Mouse (Mus musculus) midbrain, embryonic 16.5 days (tissue): ENCODE measurements around the gene Pxn. TPM values are rescaled to one million over a fixed set of nuclear protein-coding genes. Genes with fewer than 3 reads are reported as not detected.

ENCODE experiments used
- ATAC-seq: fragments of 200-750 bp; cut with Nextera tagmentation; 2 replicates; pipeline ENCODE4 v1.8.0; 2017; ENCODE audit warnings: moderate TSS enrichment
- H3K27ac ChIP-seq: fragments of 300-500 bp; sonication (generic); 2 replicates; pipeline ENCODE4 v1.5.1; 2014; ENCODE audit warnings: mild to moderate bottlenecking, low read length, mixed read lengths
- H3K27me3 ChIP-seq: fragments of 300-500 bp; sonication (generic); 2 replicates; pipeline ENCODE4 v1.6.1; 2014; ENCODE audit warnings: low read depth, low read length, mixed read lengths; ENCODE audit not compliant: control insufficient read depth, insufficient read depth
- H3K36me3 ChIP-seq: fragments of 300-500 bp; sonication (generic); 2 replicates; pipeline ENCODE4 v1.6.1; 2014; ENCODE audit warnings: mild to moderate bottlenecking, low read length, moderate library complexity, mixed read lengths; ENCODE audit not compliant: control insufficient read depth, insufficient read depth
- H3K4me1 ChIP-seq: fragments of 300-500 bp; sonication (generic); 2 replicates; pipeline ENCODE4 v1.6.1; 2014; ENCODE audit warnings: mild to moderate bottlenecking, low read length, mixed read lengths; ENCODE audit not compliant: control insufficient read depth, insufficient read depth
- H3K4me2 ChIP-seq: fragments of 300-500 bp; sonication (generic); 2 replicates; pipeline ENCODE4 v1.6.1; 2014; ENCODE audit warnings: mild to moderate bottlenecking, low read length, mixed read lengths
- H3K4me3 ChIP-seq: fragments of 300-500 bp; sonication (generic); 2 replicates; pipeline ENCODE4 v1.5.1; 2014; ENCODE audit warnings: low read depth, mild to moderate bottlenecking, low read length, moderate library complexity, mixed read lengths
- H3K9ac ChIP-seq: fragments of 300-500 bp; sonication (generic); 2 replicates; pipeline ENCODE4 v1.6.1; 2014; ENCODE audit warnings: low read depth, low read length, mixed read lengths
- H3K9me3 ChIP-seq: fragments of 300-500 bp; sonication (generic); replicated peaks from 2 replicates; pipeline ENCODE4 v1.6.1; 2014; ENCODE audit warnings: mild to moderate bottlenecking, low read length, mixed read lengths; ENCODE audit not compliant: control insufficient read depth, poor library complexity, severe bottlenecking
- WGBS: fragments of 180-500 bp; shearing (Covaris S2); extraction: QIAGEN DNeasy Blood & Tissue Kit; methylation state at CpG from one replicate; pipeline ENCODE4 v1.1.7; 2014; 5-methylcytosine and 5-hydroxymethylcytosine counted together
- microRNA-seq: library from miRNA; unstranded; fragments of <30 nt; microRNA quantifications from one replicate; pipeline ENCODE4, GENCODE M21; 2017
- polyA plus RNA-seq: library from polyadenylated mRNA; unstranded; fragments of >200 nt; fragmentation: Nextera tagmentation; extraction: Ambion mirVana; gene quantifications from 2 replicates; pipeline ENCODE4 v1.2.1, GENCODE M21; 2015

The Pxn gene
- polyA plus RNA-seq, 1 experiment from 2014 or later, result 18.3 TPM

DNA sequence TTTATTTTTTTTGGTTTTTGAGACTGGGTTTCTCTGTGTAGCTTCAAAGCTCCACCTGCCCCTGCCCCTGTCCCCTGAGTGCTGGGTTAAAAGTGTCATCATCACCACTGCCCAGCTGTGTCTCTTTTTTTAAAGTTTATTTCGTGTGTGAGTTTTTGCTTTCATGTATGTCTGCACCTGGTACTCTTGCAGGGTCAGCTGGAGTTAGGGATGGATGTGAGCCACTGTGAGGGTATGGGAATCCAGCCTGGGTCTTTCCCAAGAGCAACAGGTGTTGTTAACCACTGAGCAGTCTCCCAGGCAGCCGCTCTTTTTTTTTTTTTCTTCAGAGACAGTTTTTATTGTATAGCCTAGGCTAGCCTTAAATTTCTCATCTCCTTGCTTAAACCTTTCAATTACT, 80.3 kb downstream of the Pxn start:
- H3K36me3 ChIP-seq, result peaks cover 73% of the 10 kb centered on the region
- WGBS, result 84% methylated on average over 2 of the region's 2 CpGs
- H3K4me2 ChIP-seq, result no peak overlapping the region
- H3K4me3 ChIP-seq, result no peak overlapping the region
- no peaks in the 10 kb centered on the region for H3K4me1 ChIP-seq
- H3K27ac ChIP-seq, result no peak overlapping the region
- no peak for ATAC-seq
- no peak overlapping the region for H3K9ac ChIP-seq
- H3K9me3 ChIP-seq, result peaks cover 5% of the 10 kb centered on the region; the same call in 1 of the 2 replicates
- no peaks in the 10 kb centered on the region for H3K27me3 ChIP-seq

DNA sequence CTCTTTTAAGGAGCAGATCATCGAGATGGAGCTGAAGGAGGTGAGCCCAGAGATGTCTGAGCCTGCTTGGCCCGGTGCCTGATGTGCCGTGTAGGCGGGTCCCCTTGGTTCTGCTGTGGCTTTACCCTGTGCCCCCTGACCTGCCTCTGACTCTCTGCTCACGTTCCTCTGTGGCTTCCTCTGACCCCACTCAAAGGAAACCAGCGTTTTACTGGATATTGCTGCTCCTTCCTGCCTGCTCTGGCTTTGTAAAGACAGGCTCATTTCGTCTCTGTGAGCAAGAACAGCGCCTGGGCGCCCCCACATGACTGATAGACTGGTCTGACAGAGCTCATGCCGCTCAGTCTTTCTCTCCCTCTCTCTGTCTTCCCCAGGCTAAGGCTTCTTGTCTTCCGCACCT, 84.6 kb downstream of the Pxn start:
- WGBS, result 89% methylated on average over 11 of the region's 11 CpGs
- H3K27me3 ChIP-seq, result no peaks in the 10 kb centered on the region
- H3K36me3 ChIP-seq, result peaks cover 79% of the 10 kb centered on the region
- no peak overlapping the region for H3K27ac ChIP-seq
- no peak overlapping the region for H3K4me3 ChIP-seq
- H3K4me2 ChIP-seq, result no peak overlapping the region
- ATAC-seq, result no peak
- H3K4me1 ChIP-seq, result no peaks in the 10 kb centered on the region
- no peak overlapping the region for H3K9ac ChIP-seq
- no peaks in the 10 kb centered on the region for H3K9me3 ChIP-seq

DNA sequence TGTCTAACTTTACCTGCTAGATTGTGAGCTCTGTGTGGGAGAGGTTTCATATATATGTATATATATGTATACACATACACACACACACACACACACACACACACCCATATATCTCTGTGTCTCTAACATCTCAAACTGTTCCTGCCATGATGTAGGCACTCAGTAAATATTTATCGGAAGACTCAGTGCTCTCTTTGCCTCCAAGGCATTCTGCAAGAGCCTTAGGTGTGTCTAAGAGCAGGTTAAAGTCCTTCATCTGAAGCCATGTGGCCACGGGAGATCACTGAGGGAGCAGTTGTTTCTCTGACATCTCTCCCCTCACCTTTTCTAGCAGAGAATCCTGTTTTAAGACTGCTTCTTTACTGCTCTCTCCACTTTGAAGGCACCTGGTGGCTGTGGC, 85.0 kb downstream of the Pxn start:
- Histone ChIP-seq H3K9ac (no peak overlapping the region), H3K27ac (no peak overlapping the region), H3K36me3 (peaks cover 78% of the 10 kb centered on the region), H3K27me3 (no peaks in the 10 kb centered on the region), H3K4me2 (no peak overlapping the region), H3K4me3 (no peak overlapping the region), H3K9me3 (no peaks in the 10 kb centered on the region), H3K4me1 (no peaks in the 10 kb centered on the region)
- no peak for ATAC-seq
- WGBS, result 98% methylated on average over 2 of the region's 2 CpGs

DNA sequence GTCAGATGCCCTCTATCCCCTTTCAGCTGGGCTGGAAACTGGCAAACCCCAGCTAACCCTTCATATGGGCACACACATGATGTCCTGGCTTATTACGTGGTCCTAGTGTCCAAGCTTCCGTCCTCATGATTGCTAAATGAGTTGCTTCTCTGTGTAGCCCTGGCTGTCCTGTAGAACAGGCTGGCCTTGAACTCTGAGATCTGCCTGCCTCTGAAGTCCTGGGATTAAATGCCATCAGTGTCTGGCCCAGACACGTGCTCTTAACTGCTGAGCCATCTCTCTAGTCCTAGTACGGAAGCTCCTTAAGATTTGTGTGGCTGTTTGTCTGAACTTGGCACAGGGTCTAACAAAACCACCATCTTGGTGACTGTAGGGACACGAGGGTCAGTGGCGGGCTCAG, 97.1 kb downstream of the Pxn start:
- Histone ChIP-seq H3K4me1 (no peaks in the 10 kb centered on the region), H3K9me3 (no peaks in the 10 kb centered on the region), H3K27ac (no peak overlapping the region), H3K27me3 (no peaks in the 10 kb centered on the region), H3K4me2 (no peak overlapping the region), H3K9ac (no peak overlapping the region), H3K36me3 (peaks cover 55% of the 10 kb centered on the region), H3K4me3 (no peak overlapping the region)
- 95% methylated on average over 6 of the region's 6 CpGs for WGBS
- no peak for ATAC-seq

Small RNAs within 50 kb of the gene (microRNA-seq; reads per million reads assigned to microRNA genes)
- gene Mir7029, result 0.52 reads per million

Other genes with a start within 250 kb of the Pxn start
- gene Rnf10, start 233.8 kb upstream of the Pxn start, polyA plus RNA-seq, result 172 and 176 TPM in 2 replicates
- gene Coq5, start 227.0 kb upstream of the Pxn start, polyA plus RNA-seq, result 52.8 and 56.1 TPM in 2 replicates
- 1,084 and 1,126 TPM in 2 replicates for gene Dynll1, start 205.7 kb upstream of the Pxn start, polyA plus RNA-seq
- gene Srsf9, start 179.5 kb upstream of the Pxn start, polyA plus RNA-seq, result 118 and 132 TPM in 2 replicates
- 37.8 and 43.5 TPM in 2 replicates for gene Gatc, start 165.5 kb upstream of the Pxn start, polyA plus RNA-seq
- 47.9 and 52.6 TPM in 2 replicates for gene Triap1, start 165.5 kb upstream of the Pxn start, polyA plus RNA-seq
- gene Cox6a1, start 157.7 kb upstream of the Pxn start, polyA plus RNA-seq, result 1,007 and 1,008 TPM in 2 replicates
- gene Msi1, start 77.1 kb upstream of the Pxn start, polyA plus RNA-seq, result 47.9 and 53.7 TPM in 2 replicates
- gene Pla2g1b, start 40.4 kb upstream of the Pxn start, polyA plus RNA-seq, result not detected in 2 replicates
- gene Sirt4, start 22.0 kb upstream of the Pxn start, polyA plus RNA-seq, result 32.3 and 32.7 TPM in 2 replicates
- gene Rplp0, start 52.8 kb downstream of the Pxn start, polyA plus RNA-seq, result 794 and 826 TPM in 2 replicates
- gene Gcn1l1, start 58.6 kb downstream of the Pxn start, polyA plus RNA-seq, result 45.1 and 46.7 TPM in 2 replicates
- 16.5 and 18.5 TPM in 2 replicates for gene Rab35, start 125.2 kb downstream of the Pxn start, polyA plus RNA-seq
- 40.2 and 43.4 TPM in 2 replicates for gene Bicdl1, start 224.9 kb downstream of the Pxn start, polyA plus RNA-seq